Mouse (Mus musculus) limb, embryonic 14.5 days (tissue): ENCODE data around the gene Kat2b. TPM values are rescaled to one million over a fixed set of nuclear protein-coding genes. Genes with fewer than 3 reads are reported as not detected.

Experiments used
- ATAC-seq: fragments of 200-750 bp; cut with Nextera tagmentation; 2 replicates; pipeline ENCODE4 v1.8.0; 2017; ENCODE audit warnings: low read depth, moderate number of reproducible peaks, moderate TSS enrichment; ENCODE audit not compliant: low FRiP score
- DNase-seq: peaks from one replicate; pipeline ENCODE4 v3.0.0-alpha.2; 2015; ENCODE audit warnings: low spot score
- H3K27ac ChIP-seq: fragments of 300-500 bp; sonication (generic); replicated peaks from 2 replicates; pipeline ENCODE4 v1.5.1; 2014; ENCODE audit warnings: low read depth, mild to moderate bottlenecking, low read length, moderate library complexity, mixed read lengths
- H3K27me3 ChIP-seq: fragments of 300-500 bp; sonication (generic); 2 replicates; pipeline ENCODE4 v1.6.1; 2014; ENCODE audit warnings: low read length, mixed read lengths; ENCODE audit not compliant: control insufficient read depth, insufficient read depth
- H3K36me3 ChIP-seq: fragments of 300-500 bp; sonication (generic); 2 replicates; pipeline ENCODE4 v1.6.1; 2014; ENCODE audit warnings: mild to moderate bottlenecking, low read length, moderate library complexity, mixed read lengths; ENCODE audit not compliant: control insufficient read depth, insufficient read depth
- H3K4me1 ChIP-seq: fragments of 300-500 bp; sonication (generic); 2 replicates; pipeline ENCODE4 v1.6.1; 2014; ENCODE audit warnings: antibody characterized with exemption, low read length, mixed read lengths; ENCODE audit not compliant: control insufficient read depth, insufficient read depth
- H3K4me2 ChIP-seq: fragments of 300-500 bp; sonication (generic); replicated peaks from 2 replicates; pipeline ENCODE4 v1.6.1; 2014; ENCODE audit warnings: low read depth, mild to moderate bottlenecking, low read length, moderate library complexity; ENCODE audit not compliant: severe bottlenecking
- H3K4me3 ChIP-seq: fragments of 300-500 bp; sonication (generic); replicated peaks from 2 replicates; pipeline ENCODE4 v1.5.1; 2014; ENCODE audit warnings: low read length
- H3K9ac ChIP-seq: fragments of 300-500 bp; sonication (generic); 2 replicates; pipeline ENCODE4 v1.6.1; 2014; ENCODE audit warnings: mild to moderate bottlenecking, low read depth, low read length, moderate library complexity; ENCODE audit not compliant: severe bottlenecking
- H3K9me3 ChIP-seq: fragments of 300-500 bp; sonication (generic); 2 replicates; pipeline ENCODE4 v1.6.1; 2016; ENCODE audit warnings: low read length; ENCODE audit not compliant: control insufficient read depth
- POLR2A ChIP-seq: fragments of 200-500 bp; IDR thresholded peaks from 2 replicates; pipeline ENCODE4 v1.8.0; 2012; ENCODE audit warnings: inconsistent platforms, mild to moderate bottlenecking, moderate library complexity, borderline replicate concordance; ENCODE audit not compliant: insufficient read depth, insufficient read length; ENCODE audit errors: extremely low read depth
- WGBS: fragments of 180-500 bp; shearing (Covaris S2); extraction: QIAGEN DNeasy Blood & Tissue Kit; methylation state at CpG from one replicate; pipeline ENCODE4 v1.1.7; 2014; 5-methylcytosine and 5-hydroxymethylcytosine counted together
- polyA plus RNA-seq, 2 experiments: library from polyadenylated mRNA; depleted of rRNA in 1 of 2; stranded (reverse) in 1 of 2; unstranded in 1 of 2; fragments of >200 nt; fragmentation: Nextera tagmentation in 1 of 2; extraction: Ambion mirVana in 1 of 2; gene quantifications; 2 replicates each; pipeline versions ENCODE4 v1.2.1 to v1.2.3; 2012 to 2014

Gene Kat2b
- polyA plus RNA-seq, 2 experiments: 7.9 to 10.0 TPM

GRCm38 (mm10) chr17:53587074-53587851 is 20.6 kb downstream of the Kat2b start:
- Histone ChIP-seq H3K4me1 (0 out of 2 replicates have a peak, but pooled peaks cover 2% of the 10 kb centered on the region), H3K9me3 (no peaks in the 10 kb centered on the region), H3K4me3 (no peak overlapping the region), H3K9ac (no peak overlapping the region), H3K36me3 (no peaks in the 10 kb centered on the region), H3K4me2 (no peak overlapping the region), H3K27ac (no peak overlapping the region), H3K27me3 (no peaks in the 10 kb centered on the region)
- no peak for TF ChIP-seq POLR2A
- ATAC-seq (peak; percentile 57; the same call in 1 of the 2 replicates), DNase-seq (peak; percentile 76)
- 68% methylated on average over 14 of the region's 14 CpGs for WGBS

DNA sequence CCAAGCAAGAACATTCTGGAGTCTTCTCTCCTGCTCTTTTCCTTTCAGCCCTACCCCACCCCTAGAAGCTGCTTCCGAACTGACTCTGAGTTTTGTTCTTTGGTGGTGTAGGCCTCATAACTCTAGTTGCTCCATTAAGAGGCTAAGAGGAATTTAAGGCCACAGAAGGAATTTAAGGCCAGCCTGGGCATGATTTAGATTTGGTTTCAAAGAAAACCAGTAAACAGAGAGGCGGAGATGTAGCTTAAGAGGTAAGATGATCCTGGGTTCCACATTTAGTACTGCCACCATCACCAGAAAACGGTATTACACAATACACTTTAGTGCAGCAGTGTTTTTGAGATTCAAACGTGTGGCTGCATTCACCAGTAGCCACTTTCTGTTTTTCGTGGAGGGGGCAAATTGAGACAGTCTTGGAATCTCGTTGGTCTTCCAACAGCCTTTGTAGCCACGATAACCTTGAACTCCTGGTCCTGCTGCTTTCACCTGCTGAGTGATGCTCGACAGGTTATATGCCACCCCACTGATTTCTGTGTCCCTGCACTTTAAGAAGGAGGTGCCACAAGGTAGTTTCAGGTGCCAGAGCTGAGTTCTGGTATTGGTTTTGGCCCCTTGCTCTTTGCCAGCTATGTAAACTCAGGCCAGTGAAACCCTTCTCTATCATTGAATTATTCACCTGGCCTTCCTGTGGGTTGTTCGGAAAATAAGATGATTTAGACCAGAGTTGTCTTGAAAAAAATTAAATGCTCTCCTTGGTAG is 21.6 kb downstream of the Kat2b start:
- H3K4me3 ChIP-seq: no peak overlapping the region
- no peaks in the 10 kb centered on the region for H3K27me3 ChIP-seq
- 0 out of 2 replicates have a peak, but pooled peaks cover 2% of the 10 kb centered on the region for H3K4me1 ChIP-seq
- no peak overlapping the region for H3K9ac ChIP-seq
- no peak overlapping the region for H3K4me2 ChIP-seq
- H3K9me3 ChIP-seq: no peaks in the 10 kb centered on the region
- 65% methylated on average over 9 of the region's 9 CpGs for WGBS
- no peak for DNase-seq
- H3K27ac ChIP-seq: no peak overlapping the region
- TF ChIP-seq POLR2A: no peak
- H3K36me3 ChIP-seq: no peaks in the 10 kb centered on the region
- no peak for ATAC-seq

- no peak for TF ChIP-seq POLR2A
- Histone ChIP-seq H3K9me3 (no peaks in the 10 kb centered on the region), H3K27me3 (no peaks in the 10 kb centered on the region), H3K4me2 (no peak overlapping the region), H3K4me3 (no peak overlapping the region), H3K36me3 (no peaks in the 10 kb centered on the region), H3K4me1 (no peaks in the 10 kb centered on the region), H3K27ac (no peak overlapping the region), H3K9ac (no peak overlapping the region)
- WGBS: 87% methylated on average over 6 of the region's 6 CpGs
- DNase-seq: no peak
- no peak for ATAC-seq
Observed at GRCm38 (mm10) chr17:53590110-53590509, 23.4 kb downstream of the Kat2b start.

- no peaks in the 10 kb centered on the region for H3K9me3 ChIP-seq
- TF ChIP-seq POLR2A: no peak
- no peak overlapping the region for H3K4me3 ChIP-seq
- 90% methylated on average over 5 of the region's 5 CpGs for WGBS
- H3K9ac ChIP-seq: no peak overlapping the region
- H3K27ac ChIP-seq: no peak overlapping the region
- no peak overlapping the region for H3K4me2 ChIP-seq
- no peaks in the 10 kb centered on the region for H3K4me1 ChIP-seq
- no peaks in the 10 kb centered on the region for H3K36me3 ChIP-seq
- ATAC-seq (no peak), DNase-seq (no peak)
- no peaks in the 10 kb centered on the region for H3K27me3 ChIP-seq
Observed at GRCm38 (mm10) chr17:53591910-53592309, 25.2 kb downstream of the Kat2b start.

GRCm38 (mm10) chr17:53594590-53594989 is 27.9 kb downstream of the Kat2b start:
- Histone ChIP-seq H3K4me2 (no peak overlapping the region), H3K9me3 (no peaks in the 10 kb centered on the region), H3K36me3 (no peaks in the 10 kb centered on the region), H3K4me1 (no peaks in the 10 kb centered on the region), H3K9ac (no peak overlapping the region), H3K27me3 (no peaks in the 10 kb centered on the region), H3K4me3 (no peak overlapping the region), H3K27ac (no peak overlapping the region)
- 78% methylated on average over 4 of the region's 4 CpGs for WGBS
- ATAC-seq (no peak), DNase-seq (no peak)
- TF ChIP-seq POLR2A: no peak
